Mouse (Mus musculus): Measurements from ENCODE around the gene Prmt3.

DNA sequence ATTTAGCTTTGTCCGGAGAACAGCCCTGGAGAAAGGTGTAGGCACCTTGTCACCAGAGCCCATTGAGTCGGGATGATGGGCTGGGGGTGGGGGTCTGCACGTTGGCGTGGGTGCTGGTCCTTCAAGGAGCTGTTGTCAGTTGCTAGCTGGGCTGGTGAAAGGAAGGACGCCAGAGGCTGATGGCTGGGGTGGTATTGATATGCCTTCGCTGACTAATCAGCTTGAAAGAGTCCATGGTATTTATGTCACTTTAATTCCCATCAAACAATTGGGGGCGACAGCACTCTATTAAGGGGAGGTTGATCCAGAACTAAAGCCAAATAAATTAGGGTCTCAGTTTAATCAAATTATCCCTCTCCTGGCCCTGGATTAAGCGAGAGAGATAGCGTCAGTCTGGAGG is 9.6 kb upstream of the Prmt3 start:
- TF ChIP-seq CTCF (IDR thresholded peaks at IDR 0.05 in 2 of 3, conservative IDR thresholded peaks at IDR 0.05 in 1 of 3; ENCODE audit: control insufficient read depth in 1 of 3, insufficient read depth in 1 of 3, low read depth in 2 of 3, low read length in 3 of 3, poor library complexity in 1 of 3, severe bottlenecking in 1 of 3) (no peak), TCF12 (IDR thresholded peaks at IDR 0.05; ENCODE audit: low read depth, low read length) (no peak), ZNF384 (IDR thresholded peaks at IDR 0.05; ENCODE audit: low read depth, low read length) (no peak), EP300 (IDR thresholded peaks at IDR 0.05; ENCODE audit: low read depth in 1 of 2, low read length in 2 of 2) (no peak), POLR2A (IDR thresholded peaks at IDR 0.05; ENCODE audit: control insufficient read depth in 1 of 2, insufficient read depth in 1 of 2, low read depth in 1 of 2, low read length in 2 of 2, poor library complexity in 1 of 2) (no peak), CHD1 (IDR thresholded peaks at IDR 0.05; ENCODE audit: low read depth, low read length) (no peak), NELFE (IDR thresholded peaks at IDR 0.05; ENCODE audit: low read depth, low read length) (no peak)
